Mouse (Mus musculus): ENCODE data around the gene Sntb2.

Sntb2 gene

GRCm38 (mm10) chr8:106929921-106930320 is 5.6 kb upstream of the Sntb2 start:
- no peak for DNase-seq (ENCODE audit: low spot score)

- no peak for DNase-seq (ENCODE audit: low spot score)
Measured at GRCm38 (mm10) chr8:106932376-106933065, 3.0 kb upstream of the Sntb2 start.

DNA sequence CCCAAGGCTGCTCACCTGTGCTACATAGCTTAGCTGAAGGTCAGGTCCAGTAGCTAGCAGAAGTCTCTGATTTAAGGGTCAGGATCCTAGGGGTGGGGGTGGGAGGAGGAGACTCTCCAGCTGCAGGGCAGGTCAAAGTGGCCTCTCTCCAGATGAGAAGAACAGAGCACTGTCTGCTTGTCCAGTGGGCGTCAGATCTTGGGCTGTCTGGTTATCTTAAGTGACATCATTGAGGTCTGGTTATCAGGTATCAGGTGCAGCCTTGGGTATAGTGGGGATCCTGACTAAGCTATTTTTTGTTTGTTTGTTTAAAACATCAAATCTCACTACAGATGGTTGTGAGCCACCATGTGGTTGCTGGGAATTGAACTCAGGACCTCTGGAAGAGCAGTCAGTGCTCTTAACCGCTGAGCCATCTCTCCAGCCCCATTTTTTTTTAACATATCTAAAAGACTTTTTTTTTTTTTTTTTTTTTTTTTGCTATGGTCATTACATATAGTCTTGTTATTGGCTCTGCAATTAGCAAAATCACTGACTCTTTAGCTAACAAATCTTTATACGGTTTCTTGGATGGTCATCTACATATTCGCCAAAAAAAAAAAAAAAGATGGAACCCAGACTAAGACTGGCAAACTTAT is 1.9 kb upstream of the Sntb2 start:
- no peak for DNase-seq (ENCODE audit: low spot score)

GRCm38 (mm10) chr8:106934226-106934977 is 1.1 kb upstream of the Sntb2 start:
- DNase-seq (ENCODE audit: low spot score): no peak

DNA sequence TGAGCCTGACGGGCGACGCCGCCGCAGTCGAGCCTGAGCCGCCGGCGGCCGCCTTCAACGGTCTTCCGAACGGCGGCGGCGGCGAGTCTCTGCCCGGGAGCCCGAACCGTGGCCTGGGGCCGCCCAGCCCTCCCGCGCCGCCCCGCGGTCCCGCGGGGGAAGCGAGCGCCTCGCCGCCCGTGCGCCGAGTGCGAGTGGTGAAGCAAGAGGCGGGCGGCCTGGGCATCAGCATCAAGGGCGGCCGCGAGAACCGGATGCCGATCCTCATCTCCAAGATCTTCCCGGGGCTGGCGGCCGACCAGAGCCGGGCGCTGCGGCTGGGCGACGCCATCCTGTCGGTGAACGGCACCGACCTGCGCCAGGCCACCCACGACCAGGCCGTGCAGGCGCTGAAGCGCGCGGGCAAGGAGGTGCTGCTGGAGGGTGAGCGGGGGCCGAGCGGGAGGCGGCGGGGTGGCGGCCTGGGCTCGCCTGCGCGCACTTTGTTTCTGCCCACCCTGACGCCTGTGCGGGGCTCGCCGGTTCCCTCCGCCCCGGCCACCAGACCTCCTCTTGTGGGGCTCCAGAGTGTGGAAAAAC is 438 bp downstream of the Sntb2 start:
- peak; percentile 47 for DNase-seq (ENCODE audit: low spot score)

- DNase-seq (ENCODE audit: low spot score): peak; percentile 43
Measured at GRCm38 (mm10) chr8:106936478-106937051, 1.0 kb downstream of the Sntb2 start.

GRCm38 (mm10) chr8:106937081-106937800 is 1.7 kb downstream of the Sntb2 start:
- no peak for DNase-seq (ENCODE audit: low spot score)

GRCm38 (mm10) chr8:106941806-106942205 is 6.3 kb downstream of the Sntb2 start:
- no peak for DNase-seq (ENCODE audit: low spot score)

GRCm38 (mm10) chr8:106943874-106944418 is 8.4 kb downstream of the Sntb2 start:
- DNase-seq (ENCODE audit: low spot score): no peak

GRCm38 (mm10) chr8:106944756-106945155 is 9.2 kb downstream of the Sntb2 start:
- DNase-seq (ENCODE audit: low spot score): peak; percentile 48

GRCm38 (mm10) chr8:106948678-106949243 is 13.2 kb downstream of the Sntb2 start:
- no peak for DNase-seq (ENCODE audit: low spot score)

GRCm38 (mm10) chr8:106951707-106952106 is 16.2 kb downstream of the Sntb2 start:
- no peak for DNase-seq (ENCODE audit: low spot score)

DNA sequence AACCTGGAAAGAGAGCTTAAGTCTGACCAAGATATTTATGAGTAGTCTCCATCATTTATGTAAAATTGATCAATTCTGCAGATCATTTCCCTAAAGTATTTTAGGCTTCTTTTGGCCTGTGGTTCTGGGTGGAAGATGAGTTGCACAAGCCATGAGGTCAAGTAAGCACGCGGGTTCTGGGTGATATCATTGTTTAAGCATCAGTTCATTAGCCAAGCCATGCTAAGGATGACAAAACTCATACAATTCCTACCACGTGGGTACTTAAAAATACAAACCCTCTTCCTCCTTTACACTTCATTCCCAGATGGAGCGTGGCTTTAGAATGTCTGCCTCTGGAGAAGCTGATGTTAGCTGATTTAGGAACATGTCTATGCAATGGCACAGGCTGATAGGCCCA is 18.0 kb downstream of the Sntb2 start:
- DNase-seq (ENCODE audit: low spot score): peak; percentile 46

DNA sequence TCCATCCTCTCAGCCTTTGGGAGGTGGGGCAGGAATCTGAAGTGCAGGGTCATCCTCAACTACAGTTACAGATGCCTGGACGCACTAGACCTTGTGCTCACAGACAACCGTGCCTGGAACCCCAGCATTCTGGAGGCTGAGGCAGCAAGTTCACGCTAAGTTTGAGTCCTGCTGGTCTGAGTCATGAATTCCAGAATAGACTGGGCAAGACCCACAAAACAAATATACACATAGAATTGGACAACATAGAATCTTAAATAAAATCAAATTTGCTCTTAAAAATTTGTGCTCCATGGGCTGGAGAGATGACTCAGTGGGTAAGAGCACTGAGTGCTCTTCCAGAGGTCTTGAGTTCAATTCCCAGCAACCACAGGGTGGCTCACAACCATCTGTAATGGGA is 21.5 kb downstream of the Sntb2 start:
- DNase-seq (ENCODE audit: low spot score): no peak

DNA sequence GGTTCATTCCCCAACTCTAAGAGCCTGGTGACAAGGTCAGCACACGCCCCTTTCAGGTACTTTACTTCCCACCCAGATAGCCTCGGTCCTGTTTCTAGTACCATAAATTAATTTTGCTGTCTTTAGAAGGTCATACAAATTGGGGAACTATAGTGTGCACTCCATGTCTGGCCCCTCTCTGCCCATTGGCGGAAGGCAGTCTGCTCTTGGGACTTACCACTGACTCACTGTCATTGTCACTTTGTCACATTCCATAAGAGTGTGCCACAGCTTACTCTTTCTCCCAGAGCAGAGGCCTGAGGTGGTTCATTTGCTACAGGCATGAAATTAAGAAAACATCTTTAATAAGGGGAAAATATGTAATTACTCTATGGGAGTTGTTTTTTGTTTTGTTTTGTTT is 22.7 kb downstream of the Sntb2 start:
- no peak for DNase-seq (ENCODE audit: low spot score)

GRCm38 (mm10) chr8:106959626-106960025 is 24.1 kb downstream of the Sntb2 start:
- DNase-seq (ENCODE audit: low spot score): no peak

DNA sequence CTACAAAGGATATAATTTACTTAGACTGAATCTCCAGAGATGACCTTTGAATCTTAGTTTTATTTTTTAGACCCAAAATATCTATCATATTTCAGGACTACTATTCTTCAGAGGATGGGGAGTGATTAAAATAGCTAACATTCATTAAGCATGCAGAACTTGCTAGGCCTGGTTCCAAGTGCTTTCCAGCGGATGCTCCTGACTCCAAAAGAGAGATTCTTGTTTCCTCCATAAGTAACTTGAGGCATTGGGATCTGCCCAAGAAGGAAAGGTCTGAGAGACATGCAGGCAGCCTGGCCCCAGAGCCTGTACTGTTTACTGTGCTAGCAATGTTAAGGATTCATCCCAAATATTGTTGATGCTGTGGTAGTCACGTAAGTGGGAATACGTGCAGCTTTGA is 26.8 kb downstream of the Sntb2 start:
- no peak for DNase-seq (ENCODE audit: low spot score)

DNA sequence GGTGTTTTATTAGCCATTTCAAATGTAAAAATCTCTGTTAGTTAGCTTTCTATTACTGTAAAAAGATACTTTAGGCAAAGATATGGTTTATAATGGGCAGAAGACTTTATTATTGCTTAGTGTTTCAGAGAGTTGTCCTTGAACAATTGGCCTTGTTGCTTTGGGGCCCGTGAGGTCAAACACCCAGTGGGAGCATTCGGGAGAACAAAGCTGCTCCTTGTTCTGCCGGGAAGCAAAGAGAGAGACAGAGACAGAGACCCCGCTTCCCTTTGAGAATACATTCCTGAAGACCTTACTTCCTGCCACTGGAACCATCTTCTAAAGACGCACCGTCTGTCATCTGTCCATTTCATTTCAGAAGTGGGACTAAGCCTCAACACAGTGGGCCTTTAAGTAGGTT is 27.8 kb downstream of the Sntb2 start:
- DNase-seq (ENCODE audit: low spot score): no peak

DNA sequence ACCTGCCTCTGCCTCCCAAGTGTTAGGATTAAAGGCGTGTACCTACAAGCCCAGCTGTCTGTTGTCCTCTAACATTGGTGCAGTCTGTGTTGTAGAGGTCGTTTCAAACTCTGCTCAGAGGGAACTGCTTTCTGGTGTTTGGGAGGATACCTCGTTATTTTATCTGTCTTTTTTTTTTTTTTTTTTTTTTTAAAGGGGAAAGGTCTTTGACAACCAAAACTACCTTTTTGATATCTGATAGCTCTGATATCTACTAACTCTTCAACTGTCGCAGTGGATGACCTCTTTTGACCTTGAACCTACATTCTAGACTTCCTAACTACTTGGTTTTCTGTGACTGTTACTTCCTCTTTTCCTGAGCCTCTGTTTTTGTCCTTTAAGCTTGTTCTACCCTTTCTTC is 29.0 kb downstream of the Sntb2 start:
- DNase-seq (ENCODE audit: low spot score): no peak

DNA sequence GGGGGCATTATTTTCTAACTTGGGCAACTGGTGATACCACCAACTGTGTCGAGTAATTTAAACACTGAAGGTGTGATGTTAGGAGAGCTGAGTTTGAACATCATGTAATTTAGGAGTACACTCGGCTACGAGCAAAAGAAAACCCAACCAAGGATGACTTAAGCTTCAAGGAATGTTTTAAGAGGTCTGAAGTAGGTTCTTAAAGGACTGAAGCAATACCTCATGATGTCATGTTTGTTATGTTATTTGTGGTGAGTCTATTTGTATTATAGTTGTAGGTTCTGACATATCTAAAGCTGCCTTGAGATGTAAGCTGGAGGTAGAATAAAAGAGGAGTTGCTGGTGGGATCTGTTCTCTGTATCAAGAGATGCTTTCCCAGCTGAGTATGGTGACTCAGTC is 34.4 kb downstream of the Sntb2 start:
- peak; percentile 74 for DNase-seq (ENCODE audit: low spot score)

DNA sequence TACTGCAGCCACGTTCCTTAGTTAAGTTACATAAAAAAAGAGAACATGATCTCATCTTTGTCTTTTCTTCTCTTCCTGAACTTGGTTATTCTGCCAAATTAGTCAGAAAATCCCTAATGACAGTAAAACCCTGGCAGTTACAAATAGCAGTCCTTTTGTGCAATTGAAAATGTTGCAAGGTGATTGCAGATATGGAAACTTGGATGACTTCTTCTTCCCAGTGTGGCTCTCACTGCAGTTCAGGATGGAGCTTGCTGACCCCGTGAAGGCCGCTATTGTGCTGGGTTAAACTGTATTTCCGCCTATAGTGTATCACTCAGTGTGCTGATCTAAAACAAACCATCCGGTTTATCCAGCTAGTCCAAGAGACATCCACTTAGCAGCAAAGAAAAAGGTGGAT is 36.4 kb downstream of the Sntb2 start:
- DNase-seq (ENCODE audit: low spot score): peak; percentile 61
